Comparison of ENCODE assay signal across 10 mouse cellular contexts in the genomic region with DNA sequence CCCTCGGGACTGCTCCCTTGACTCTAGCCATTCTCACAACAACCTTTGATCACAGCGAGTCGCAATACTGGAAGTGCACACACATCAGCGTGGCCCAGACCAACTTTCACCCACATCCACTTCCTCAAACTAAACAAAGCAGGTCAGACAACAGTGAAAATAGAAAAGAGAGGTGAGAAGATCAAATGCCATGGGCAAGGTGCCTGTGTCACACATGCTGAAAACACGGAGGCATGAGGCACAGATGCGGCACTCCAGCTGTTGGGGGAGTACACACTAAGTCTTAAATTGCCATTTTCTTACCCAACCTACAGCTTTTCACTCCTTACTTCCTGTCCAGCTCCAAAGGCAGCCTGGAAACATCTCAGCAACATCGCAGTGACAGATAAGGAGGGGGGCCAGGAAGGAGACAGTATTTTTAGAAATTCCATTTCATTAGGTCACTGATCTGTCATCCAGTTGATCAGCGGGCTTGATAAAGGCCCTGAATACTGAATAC.
A peak's percentile ranks its signal among the peaks of the same experiment; 100 is the strongest.
DNase-seq lines count a peak whose midpoint lies in the region; ATAC-seq and TF ChIP-seq lines count a peak whose summit lies in the region.
"Had no signal": no experiment of that assay in that cellular context is flagged by ENCODE, and none has a peak within 500 bp of the region (broad histone marks: within the 10 kb centered on the region; RNA-seq: fewer than 3 reads in every experiment).

No protein-coding gene starts in this region.

- peak overlapping the region; percentile 18 for H3K4me2 ChIP-seq in heart, embryonic 16.5 days (ENCODE audit: low read depth, low read length)
- peak overlapping the region; percentile 24; the same call in 1 of the 2 replicates for H3K4me2 ChIP-seq in liver, embryonic 13.5 days
- no peak overlapping the region for H3K4me2 ChIP-seq in stomach, postnatal 0 days (replicated peaks; ENCODE audit: low read depth)
- H3K4me2 ChIP-seq: hindbrain, embryonic 13.5 days had no signal

- H3K36me3 ChIP-seq in heart, embryonic 16.5 days (ENCODE audit: control insufficient read depth, insufficient read depth): 0 out of 2 replicates have a peak, but pooled peaks cover 2% of the 10 kb centered on the region
- H3K36me3 ChIP-seq in liver, embryonic 13.5 days: no peaks in the 10 kb centered on the region
- H3K36me3 ChIP-seq in stomach, postnatal 0 days (ENCODE audit: control insufficient read depth, insufficient read depth, low read length): no peaks in the 10 kb centered on the region
- H3K36me3 ChIP-seq: hindbrain, embryonic 13.5 days had no signal

- H3K4me1 ChIP-seq in heart, embryonic 16.5 days (ENCODE audit: control insufficient read depth, insufficient read depth, low read length): peaks cover 31% of the 10 kb centered on the region
- peaks cover 78% of the 10 kb centered on the region for H3K4me1 ChIP-seq in liver, embryonic 13.5 days (replicated peaks)
- peaks cover 2% of the 10 kb centered on the region; the same call in 1 of the 2 replicates for H3K4me1 ChIP-seq in stomach, postnatal 0 days (replicated peaks; ENCODE audit: control insufficient read depth, insufficient read depth)
- H3K4me1 ChIP-seq: hindbrain, embryonic 13.5 days had no signal

- no peak for TF ChIP-seq EP300 in stomach, postnatal 0 days (optimal IDR thresholded peaks at IDR 0.05)

- H3K4me3 ChIP-seq in layer of hippocampus, adult 2 months: no peak overlapping the region
- no peak overlapping the region for H3K4me3 ChIP-seq in heart, embryonic 16.5 days (ENCODE audit: low read length)
- no peak overlapping the region for H3K4me3 ChIP-seq in liver, embryonic 13.5 days (replicated peaks)
- H3K4me3 ChIP-seq in stomach, postnatal 0 days (ENCODE audit: low read depth, low read length): no peak overlapping the region
- H3K4me3 ChIP-seq: hindbrain, embryonic 13.5 days had no signal

- TF ChIP-seq CTCF in layer of hippocampus, adult 2 months (conservative IDR thresholded peaks at IDR 0.05): no peak
- no peak for TF ChIP-seq CTCF in stomach, postnatal 0 days (IDR thresholded peaks at IDR 0.05; ENCODE audit: low read depth)

- H3K27me3 ChIP-seq in heart, embryonic 16.5 days (ENCODE audit: control insufficient read depth, insufficient read depth, low read length): no peaks in the 10 kb centered on the region
- no peaks in the 10 kb centered on the region for H3K27me3 ChIP-seq in liver, embryonic 13.5 days
- no peaks in the 10 kb centered on the region for H3K27me3 ChIP-seq in stomach, postnatal 0 days (ENCODE audit: control insufficient read depth, insufficient read depth, low read length)
- H3K27me3 ChIP-seq: hindbrain, embryonic 13.5 days had no signal

- H3K9me3 ChIP-seq in heart, embryonic 16.5 days (replicated peaks; ENCODE audit: control insufficient read depth, low read length): no peaks in the 10 kb centered on the region
- no peaks in the 10 kb centered on the region for H3K9me3 ChIP-seq in liver, embryonic 13.5 days (replicated peaks)
- H3K9me3 ChIP-seq in stomach, postnatal 0 days (ENCODE audit: control insufficient read depth, low read length): no peaks in the 10 kb centered on the region
- H3K9me3 ChIP-seq: hindbrain, embryonic 13.5 days had no signal

- 56% methylated on average over 8 of the region's 8 CpGs for WGBS in heart, embryonic 16.5 days
- WGBS in liver, embryonic 13.5 days (ENCODE audit: insufficient replicate concordance): 14% methylated on average over 8 of the region's 8 CpGs
- WGBS in stomach, postnatal 0 days: 57% methylated on average over 8 of the region's 8 CpGs

- no peak for DNase-seq in layer of hippocampus, adult 2 months (ENCODE audit: low spot score in 2 of 2)
- DNase-seq in layer of hippocampus, adult 8-10 months (ENCODE audit: low spot score in 2 of 2): no peak
- no peak for DNase-seq in liver, embryonic 13.5 days
- peak; percentile 63 for DNase-seq in stomach, postnatal 0 days (ENCODE audit: low spot score)
- no peak for DNase-seq in layer of hippocampus, adult 9-11 months
- no peak for DNase-seq in urinary bladder, postnatal 14 days (ENCODE audit: low spot score)
- DNase-seq: cerebellum, adult 8-10 months had no signal

- ATAC-seq in heart, embryonic 16.5 days (replicated peaks; ENCODE audit: extremely low read depth, insufficient read depth, low FRiP score): peak; percentile 28; the same call in 1 of the 2 replicates
- peak; percentile 22 for ATAC-seq in liver, embryonic 13.5 days (ENCODE audit: low read depth)
- peak; percentile 80 for ATAC-seq in stomach, postnatal 0 days (ENCODE audit: low FRiP score, low TSS enrichment)
- ATAC-seq in frontal cortex, adult (ENCODE audit: low TSS enrichment): no peak

- no peak overlapping the region for H3K9ac ChIP-seq in heart, embryonic 16.5 days (ENCODE audit: low read length)
- peak overlapping the region; percentile 39 for H3K9ac ChIP-seq in liver, embryonic 13.5 days
- H3K9ac ChIP-seq in stomach, postnatal 0 days (ENCODE audit: low read length): no peak overlapping the region
- H3K9ac ChIP-seq: hindbrain, embryonic 13.5 days had no signal

- H3K27ac ChIP-seq in layer of hippocampus, adult 2 months: peak overlapping the region; percentile 54; the same call in 1 of the 2 replicates
- H3K27ac ChIP-seq in heart, embryonic 16.5 days (ENCODE audit: low read length): peak overlapping the region; percentile 72
- peak overlapping the region; percentile 77 for H3K27ac ChIP-seq in liver, embryonic 13.5 days
- H3K27ac ChIP-seq in stomach, postnatal 0 days (replicated peaks): peak overlapping the region; percentile 67
- H3K27ac ChIP-seq: hindbrain, embryonic 13.5 days had no signal
